Mouse (Mus musculus): Measurements from ENCODE around the gene Ffar2.

- TF ChIP-seq CTCF (IDR thresholded peaks at IDR 0.05) (no peak), POLR2A (IDR thresholded peaks at IDR 0.05; ENCODE audit: insufficient read depth, low read depth, low read length) (no peak), EP300 (IDR thresholded peaks at IDR 0.05; ENCODE audit: insufficient read depth, low read depth, low read length) (no peak)
Observed at GRCm38 (mm10) chr7:30812291-30812807, 11.2 kb downstream of the Ffar2 start.

Measured in heart, adult 2 months (tissue).